Mouse (Mus musculus): ENCODE results near the gene Flna. TPM values are rescaled to one million over a fixed set of nuclear protein-coding genes. Genes with fewer than 3 reads are reported as not detected.

The Flna gene
- polyA plus RNA-seq, 1 experiment = 545 TPM

- no peaks in the 10 kb centered on the region for H3K27me3 ChIP-seq (ENCODE audit: control insufficient read depth, insufficient read depth, insufficient read length)
- no peaks in the 10 kb centered on the region for H3K36me3 ChIP-seq (ENCODE audit: control insufficient read depth, insufficient read depth)
- no peak overlapping the region for H3ac ChIP-seq (ENCODE audit: control insufficient read depth, insufficient read length)
- peak; percentile 82 for TF ChIP-seq POLR2AphosphoS2 (IDR thresholded peaks at IDR 0.05; ENCODE audit: insufficient read length, low read depth)
- peak; percentile 54 for TF ChIP-seq POLR2A (IDR thresholded peaks at IDR 0.05; ENCODE audit: insufficient read length, low read depth)
- TF ChIP-seq MYOG (IDR thresholded peaks at IDR 0.05; ENCODE audit: control insufficient read depth in 1 of 3, insufficient read depth in 1 of 3, insufficient read length in 2 of 3, low read depth in 2 of 3) = no peak
- no peak overlapping the region for H3K4me3 ChIP-seq
- H3K4me2 ChIP-seq (ENCODE audit: low read depth) = no peak overlapping the region
- H3K79me2 ChIP-seq (ENCODE audit: control insufficient read depth, insufficient read depth) = peaks cover 20% of the 10 kb centered on the region
Measured at GRCm38 (mm10) chrX:74273422-74274322, 24.1 kb upstream of the Flna start.

- TF ChIP-seq USF1 (IDR thresholded peaks at IDR 0.05; ENCODE audit: low read depth) = no peak
- peak; percentile 40 for TF ChIP-seq POLR2A (IDR thresholded peaks at IDR 0.05; ENCODE audit: insufficient read length, low read depth)
- no peak for TF ChIP-seq MYOG (IDR thresholded peaks at IDR 0.05; ENCODE audit: control insufficient read depth in 1 of 3, insufficient read depth in 1 of 3, insufficient read length in 2 of 3, low read depth in 2 of 3)
- no peak for TF ChIP-seq REST (IDR thresholded peaks at IDR 0.05; ENCODE audit: insufficient read depth, insufficient read length)
- TF ChIP-seq POLR2AphosphoS2 (IDR thresholded peaks at IDR 0.05; ENCODE audit: insufficient read length, low read depth) = peak; percentile 62
- H3K27me3 ChIP-seq (ENCODE audit: control insufficient read depth, insufficient read depth, insufficient read length) = no peaks in the 10 kb centered on the region
- H3K36me3 ChIP-seq (ENCODE audit: control insufficient read depth, insufficient read depth) = no peaks in the 10 kb centered on the region
- H3K4me2 ChIP-seq (ENCODE audit: low read depth) = peak overlapping the region; percentile 72
- peaks cover 20% of the 10 kb centered on the region for H3K79me2 ChIP-seq (ENCODE audit: control insufficient read depth, insufficient read depth)
- peak overlapping the region; percentile 88 for H3K4me3 ChIP-seq
- no peak overlapping the region for H3ac ChIP-seq (ENCODE audit: control insufficient read depth, insufficient read length)
Measured at GRCm38 (mm10) chrX:74270902-74271551, 21.4 kb upstream of the Flna start.

- no peak for TF ChIP-seq REST (IDR thresholded peaks at IDR 0.05; ENCODE audit: insufficient read depth, insufficient read length)
- TF ChIP-seq POLR2A (IDR thresholded peaks at IDR 0.05; ENCODE audit: insufficient read length, low read depth) = peak; percentile 82
- TF ChIP-seq MYOG (IDR thresholded peaks at IDR 0.05; ENCODE audit: control insufficient read depth in 1 of 3, insufficient read depth in 1 of 3, insufficient read length in 2 of 3, low read depth in 2 of 3) = no peak
- no peak for TF ChIP-seq MAX (IDR thresholded peaks at IDR 0.05; ENCODE audit: low read depth)
- TF ChIP-seq SRF (IDR thresholded peaks at IDR 0.05; ENCODE audit: control insufficient read depth, insufficient read length, low read depth) = peak; percentile 97
- no peak for TF ChIP-seq TCF3 (IDR thresholded peaks at IDR 0.05; ENCODE audit: insufficient read length, low read depth)
- peak; percentile 92 for TF ChIP-seq POLR2AphosphoS2 (IDR thresholded peaks at IDR 0.05; ENCODE audit: insufficient read length, low read depth)
- no peak for TF ChIP-seq MYOD1 (IDR thresholded peaks at IDR 0.05; ENCODE audit: control insufficient read depth in 1 of 3, insufficient read length in 2 of 3, low read depth in 2 of 3)
- no peak for TF ChIP-seq USF1 (IDR thresholded peaks at IDR 0.05; ENCODE audit: low read depth)
- Histone ChIP-seq H3K4me3 (peak within 1 kb of the TSS; percentile 88), H3K36me3 (ENCODE audit: control insufficient read depth, insufficient read depth) (no peaks in the 10 kb centered on the region), H3K79me2 (ENCODE audit: control insufficient read depth, insufficient read depth) (peaks cover 20% of the 10 kb centered on the region), H3ac (ENCODE audit: control insufficient read depth, insufficient read length) (peak within 1 kb of the TSS; percentile 25), H3K4me2 (ENCODE audit: low read depth) (peak within 1 kb of the TSS; percentile 72), H3K27me3 (ENCODE audit: control insufficient read depth, insufficient read depth, insufficient read length) (no peaks in the 10 kb centered on the region)
Measured at GRCm38 (mm10) chrX:74270062-74270901, 20.7 kb upstream of the Flna start, which contains the start of gene Rpl10. Rpl10 (plus strand) TSS chrX:74270812.

- Histone ChIP-seq H3ac (ENCODE audit: control insufficient read depth, insufficient read length) (peak overlapping the region; percentile 25), H3K79me2 (ENCODE audit: control insufficient read depth, insufficient read depth) (peaks cover 20% of the 10 kb centered on the region), H3K27me3 (ENCODE audit: control insufficient read depth, insufficient read depth, insufficient read length) (no peaks in the 10 kb centered on the region), H3K36me3 (ENCODE audit: control insufficient read depth, insufficient read depth) (no peaks in the 10 kb centered on the region), H3K4me3 (peak overlapping the region; percentile 88), H3K4me2 (ENCODE audit: low read depth) (peak overlapping the region; percentile 71)
- TF ChIP-seq E2F4 (IDR thresholded peaks at IDR 0.05; ENCODE audit: insufficient read depth) = no peak
- TF ChIP-seq MAX (IDR thresholded peaks at IDR 0.05; ENCODE audit: low read depth) = no peak
- peak; percentile 70 for TF ChIP-seq SRF (IDR thresholded peaks at IDR 0.05; ENCODE audit: control insufficient read depth, insufficient read length, low read depth)
- no peak for TF ChIP-seq CEBPB (IDR thresholded peaks at IDR 0.05; ENCODE audit: insufficient read depth, poor library complexity, severe bottlenecking)
Measured at GRCm38 (mm10) chrX:74269736-74270061, 20.1 kb upstream of the Flna start.

- peaks cover 15% of the 10 kb centered on the region for H3K79me2 ChIP-seq (ENCODE audit: control insufficient read depth, insufficient read depth)
- TF ChIP-seq E2F4 (IDR thresholded peaks at IDR 0.05; ENCODE audit: insufficient read depth) (no peak), POLR2A (IDR thresholded peaks at IDR 0.05; ENCODE audit: insufficient read length, low read depth) (no peak), MYOG (IDR thresholded peaks at IDR 0.05; ENCODE audit: control insufficient read depth in 1 of 3, insufficient read depth in 1 of 3, insufficient read length in 2 of 3, low read depth in 2 of 3) (no peak), CEBPB (IDR thresholded peaks at IDR 0.05; ENCODE audit: insufficient read depth, poor library complexity, severe bottlenecking) (no peak), USF1 (IDR thresholded peaks at IDR 0.05; ENCODE audit: low read depth) (no peak), MAX (IDR thresholded peaks at IDR 0.05; ENCODE audit: low read depth) (no peak), TCF3 (IDR thresholded peaks at IDR 0.05; ENCODE audit: insufficient read length, low read depth) (no peak), POLR2AphosphoS2 (IDR thresholded peaks at IDR 0.05; ENCODE audit: insufficient read length, low read depth) (no peak), REST (IDR thresholded peaks at IDR 0.05; ENCODE audit: insufficient read depth, insufficient read length) (no peak)
- H3K4me2 ChIP-seq (ENCODE audit: low read depth) = no peak overlapping the region
- H3K36me3 ChIP-seq (ENCODE audit: control insufficient read depth, insufficient read depth) = peaks cover 9% of the 10 kb centered on the region
- H3K4me3 ChIP-seq = no peak overlapping the region
- H3ac ChIP-seq (ENCODE audit: control insufficient read depth, insufficient read length) = no peak overlapping the region
- H3K27me3 ChIP-seq (ENCODE audit: control insufficient read depth, insufficient read depth, insufficient read length) = no peaks in the 10 kb centered on the region
Measured at GRCm38 (mm10) chrX:74257746-74258145, 8.1 kb upstream of the Flna start.
